Mouse (Mus musculus): Measurements from ENCODE around the gene Rufy2.

GRCm38 (mm10) chr10:62965796-62966195 is 14.2 kb upstream of the Rufy2 start:
- no peak for TF ChIP-seq ZNF384 (IDR thresholded peaks at IDR 0.05; ENCODE audit: low read depth, low read length)
- TF ChIP-seq CTCF (conservative IDR thresholded peaks at IDR 0.05 in 1 of 2, IDR thresholded peaks at IDR 0.05 in 1 of 2; ENCODE audit: low read depth in 2 of 2, low read length in 2 of 2): no peak
- no peak for TF ChIP-seq SIN3A (IDR thresholded peaks at IDR 0.05; ENCODE audit: low read length)
- no peak for TF ChIP-seq ETS1 (conservative IDR thresholded peaks at IDR 0.05; ENCODE audit: low read depth, low read length)
- TF ChIP-seq TBP (conservative IDR thresholded peaks at IDR 0.05; ENCODE audit: low read depth, low read length): no peak
- no peak for TF ChIP-seq MYC (IDR thresholded peaks at IDR 0.05; ENCODE audit: low read depth, low read length)
- TF ChIP-seq HCFC1 (IDR thresholded peaks at IDR 0.05; ENCODE audit: low read depth, low read length): no peak
- no peak for TF ChIP-seq EP300 (IDR thresholded peaks at IDR 0.05; ENCODE audit: low read length)
- no peak for TF ChIP-seq MAFK (IDR thresholded peaks at IDR 0.05; ENCODE audit: insufficient replicate concordance, low read length)
- TF ChIP-seq JUN (IDR thresholded peaks at IDR 0.05; ENCODE audit: insufficient read depth, low read depth, low read length): no peak
